Mouse (Mus musculus) C2C12 (cell line): ENCODE results near the gene B3gnt3.

Source experiments
- CEBPB ChIP-seq: IDR thresholded peaks from one replicate; pipeline ENCODE4 v1.6.1; 2011; ENCODE audit warnings: low read depth, mild to moderate bottlenecking, control low read depth, moderate library complexity
- CTCF ChIP-seq: IDR thresholded peaks from one replicate; pipeline ENCODE4 v1.5.1; 2011; ENCODE audit not compliant: control insufficient read depth, insufficient read depth, insufficient read length
- MAX ChIP-seq: IDR thresholded peaks from one replicate; pipeline ENCODE4 v1.6.1; 2011; ENCODE audit warnings: mild to moderate bottlenecking, control low read depth
- MYOD1 ChIP-seq: IDR thresholded peaks from one replicate; pipeline ENCODE4 v1.6.1; 2011; ENCODE audit warnings: low read depth; ENCODE audit not compliant: control insufficient read depth, insufficient read length
- USF1 ChIP-seq: IDR thresholded peaks from one replicate; pipeline ENCODE4 v1.6.1; 2011; ENCODE audit warnings: low read depth, mild to moderate bottlenecking, control low read depth, moderate library complexity

DNA sequence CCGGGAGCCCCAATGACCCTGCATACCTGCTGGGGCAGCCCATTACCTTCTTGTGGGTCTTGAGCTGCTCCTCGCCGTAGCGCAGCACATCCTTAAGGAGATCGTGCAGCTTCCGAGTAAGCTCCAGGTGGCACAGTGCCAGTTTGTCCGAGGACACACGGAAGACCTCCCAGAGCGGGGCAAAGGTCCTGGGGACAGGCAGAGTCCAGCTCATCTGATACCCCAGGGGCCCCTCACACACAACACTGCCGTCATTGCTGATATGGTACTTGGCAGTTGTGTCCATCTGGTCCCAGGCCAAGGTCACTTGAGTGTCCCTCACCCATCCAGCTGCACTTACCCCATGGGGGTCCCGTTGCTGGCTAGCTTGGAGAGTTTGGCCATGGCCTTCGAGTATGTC is 15.5 kb upstream of the B3gnt3 start:
- TF ChIP-seq CTCF (no peak), CEBPB (no peak), MAX (no peak), USF1 (no peak), MYOD1 (no peak)
